Mouse (Mus musculus): ENCODE data around the gene Dennd2a.
A peak's percentile ranks its signal among the peaks of the same experiment; 100 is the strongest.

The Dennd2a gene

DNA sequence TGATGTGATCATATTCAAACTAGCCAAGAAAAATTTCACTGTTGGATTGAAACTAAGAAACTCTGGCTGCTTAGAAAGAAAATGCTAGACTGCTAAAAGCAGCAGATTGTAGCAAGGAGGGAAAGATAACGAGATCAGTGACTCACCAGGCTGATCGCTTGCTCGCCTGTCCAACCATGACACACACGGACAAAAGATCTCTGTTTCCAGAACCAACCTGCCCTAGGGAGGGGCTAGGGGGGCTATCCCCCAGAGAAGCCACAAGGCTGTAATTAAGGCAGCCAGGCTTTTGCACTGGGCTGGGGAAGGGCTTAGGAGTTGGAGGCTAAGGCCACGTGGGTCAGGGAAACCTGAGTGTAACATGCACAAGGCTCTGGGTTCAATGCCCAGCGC, 41.9 kb downstream of the Dennd2a start:
- no peak for DNase-seq (ENCODE audit: low spot score in 2 of 2)

- no peak for DNase-seq (ENCODE audit: low spot score in 2 of 2)
Observed at GRCm38 (mm10) chr6:39515040-39515738, 42.5 kb downstream of the Dennd2a start.

- no peak for DNase-seq (ENCODE audit: low spot score in 2 of 2)
Observed at GRCm38 (mm10) chr6:39503476-39503875, 54.2 kb downstream of the Dennd2a start.

DNA sequence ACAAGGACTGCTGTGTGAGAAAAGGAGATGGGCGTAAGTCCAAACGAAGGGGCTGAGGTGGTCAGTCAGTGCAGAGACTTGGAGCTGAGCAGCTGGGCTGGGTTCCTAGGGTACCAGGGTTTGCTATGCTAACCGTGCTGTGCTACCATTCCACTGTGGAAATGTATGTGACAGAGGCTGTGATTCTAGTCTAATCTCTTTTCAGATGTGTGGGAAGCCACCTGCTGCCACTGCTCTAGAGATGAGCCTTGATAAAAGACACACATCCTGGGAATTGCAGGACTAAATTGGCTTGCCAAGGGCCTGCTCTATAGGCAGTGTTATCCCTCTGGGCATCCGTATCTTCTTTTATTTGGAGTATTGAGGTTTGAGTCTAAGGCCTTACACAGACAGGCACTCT, 60.5 kb downstream of the Dennd2a start:
- no peak for DNase-seq (ENCODE audit: low spot score in 2 of 2)

GRCm38 (mm10) chr6:39493129-39493714, 64.4 kb downstream of the Dennd2a start:
- peak in 1 of 2 experiments; percentile 57 for DNase-seq (ENCODE audit: low spot score in 2 of 2)

- DNase-seq (ENCODE audit: low spot score in 2 of 2) = no peak
Observed at GRCm38 (mm10) chr6:39492161-39492560, 65.5 kb downstream of the Dennd2a start.

DNA sequence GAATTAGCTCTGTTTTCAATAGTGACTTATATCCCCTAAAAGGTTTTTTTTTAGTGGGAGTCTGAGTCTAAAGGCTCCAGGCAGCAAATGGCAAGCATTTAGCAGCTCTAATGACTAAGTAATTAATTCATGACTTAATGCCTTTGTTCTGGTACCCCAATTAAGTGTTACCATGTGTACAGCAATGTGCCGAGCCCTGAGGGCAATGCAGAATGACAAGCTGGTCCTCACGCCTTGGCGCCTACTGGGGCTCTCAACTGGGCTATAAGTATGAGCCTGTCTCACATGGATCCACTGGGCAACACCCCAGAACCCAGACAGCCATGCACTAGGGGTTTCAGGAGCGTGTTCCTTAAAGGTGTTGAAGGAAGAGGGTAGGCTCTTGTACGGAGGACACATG, 66.5 kb downstream of the Dennd2a start:
- no peak for DNase-seq (ENCODE audit: low spot score in 2 of 2)

DNA sequence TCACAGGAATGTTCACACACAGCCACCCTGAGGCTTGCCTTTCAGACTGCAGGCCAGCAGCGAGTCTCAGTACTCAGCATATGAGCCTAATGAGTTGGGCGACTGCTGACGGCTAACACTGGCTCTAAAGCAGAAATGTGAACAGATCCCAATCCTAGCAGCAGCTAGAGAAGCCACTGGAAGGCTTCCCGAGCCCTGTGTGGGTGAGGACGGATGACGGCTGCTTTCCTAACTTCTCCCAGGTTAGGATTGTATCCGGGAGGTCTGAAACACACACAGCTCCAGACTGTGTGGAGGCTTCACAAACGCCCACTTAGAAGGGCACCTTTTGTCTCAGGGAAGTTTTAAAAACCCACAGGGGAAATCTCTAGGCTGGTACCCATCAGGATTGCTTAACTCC, 69.4 kb downstream of the Dennd2a start:
- no peak for DNase-seq (ENCODE audit: low spot score in 2 of 2)

- DNase-seq (ENCODE audit: low spot score in 2 of 2) = no peak
Observed at GRCm38 (mm10) chr6:39483656-39484055, 74.0 kb downstream of the Dennd2a start.

DNA sequence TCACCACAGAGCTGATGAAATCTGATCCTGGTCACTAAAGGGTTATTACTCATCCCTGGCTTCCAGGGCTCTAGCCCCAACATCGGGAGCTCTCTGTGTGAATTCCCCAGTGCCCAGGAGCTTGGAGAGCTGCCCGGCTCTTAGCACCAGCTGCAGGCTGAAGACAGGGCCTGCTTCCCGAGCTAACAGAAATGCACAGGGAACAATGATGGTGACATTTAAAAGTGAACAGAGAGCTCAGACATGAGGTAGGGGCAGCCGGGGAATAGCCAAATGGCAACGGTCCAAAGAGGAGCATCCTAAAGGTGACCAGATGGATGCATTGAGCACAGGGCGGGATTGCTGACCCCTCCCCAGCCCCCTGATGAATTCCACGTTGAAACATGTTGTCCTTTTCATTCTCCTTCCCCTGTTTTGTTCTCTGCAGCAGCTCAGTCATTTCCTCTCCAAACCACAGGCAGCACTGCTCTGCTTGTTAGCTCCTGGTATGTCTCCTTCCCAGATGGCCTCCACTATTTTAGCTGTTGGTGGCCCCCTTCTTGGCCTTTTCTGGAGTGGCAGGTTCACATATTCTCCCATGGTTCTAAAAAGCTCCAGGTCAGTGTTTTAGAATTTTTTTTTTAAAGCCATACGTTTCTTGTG, 79.0 kb downstream of the Dennd2a start:
- no peak for DNase-seq (ENCODE audit: low spot score in 2 of 2)

DNA sequence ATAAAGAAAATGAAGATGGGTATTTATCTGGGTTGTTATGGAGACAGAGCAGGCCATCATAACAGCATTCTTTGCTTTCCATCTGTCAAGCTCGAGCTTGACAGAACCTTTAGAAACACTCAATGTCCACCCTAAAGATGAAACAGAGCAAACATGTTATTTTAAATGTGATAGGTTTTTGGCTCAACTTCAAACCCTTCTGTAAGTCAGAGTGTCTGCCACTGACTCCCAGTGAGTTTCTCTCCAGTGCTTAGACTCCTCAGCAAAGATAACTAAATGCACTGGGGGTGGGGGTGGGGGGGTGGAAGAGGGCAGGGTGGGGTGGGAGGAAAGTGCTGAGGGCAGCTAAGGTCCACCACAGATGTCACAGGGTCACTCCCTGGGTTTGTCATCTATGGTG, 81.0 kb downstream of the Dennd2a start:
- DNase-seq (ENCODE audit: low spot score in 2 of 2) = no peak

GRCm38 (mm10) chr6:39474424-39474823, 83.2 kb downstream of the Dennd2a start:
- peak in 1 of 2 experiments; percentile 24 for DNase-seq (ENCODE audit: low spot score in 2 of 2)

GRCm38 (mm10) chr6:39472837-39473236, 84.8 kb downstream of the Dennd2a start:
- DNase-seq (ENCODE audit: low spot score in 2 of 2) = no peak

DNA sequence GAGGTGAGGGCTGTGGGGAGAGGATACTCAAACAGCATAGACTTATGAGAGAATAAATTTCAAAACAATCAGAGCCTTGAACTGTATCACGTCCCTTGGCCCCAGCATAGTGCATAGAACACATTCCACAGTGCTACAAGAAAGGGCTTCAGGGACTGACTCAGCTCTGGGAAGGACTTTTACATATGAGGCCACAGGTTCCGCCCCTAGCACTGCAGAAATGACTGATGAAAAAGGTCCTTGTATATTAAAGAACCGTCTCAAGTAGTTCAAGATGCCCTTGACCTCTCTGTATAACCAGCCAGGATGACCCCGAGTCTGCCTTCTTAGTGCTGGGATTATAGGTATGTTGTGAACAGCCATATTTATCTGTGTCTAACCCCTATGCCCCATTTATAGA, 85.4 kb downstream of the Dennd2a start:
- DNase-seq (ENCODE audit: low spot score in 2 of 2) = no peak

DNA sequence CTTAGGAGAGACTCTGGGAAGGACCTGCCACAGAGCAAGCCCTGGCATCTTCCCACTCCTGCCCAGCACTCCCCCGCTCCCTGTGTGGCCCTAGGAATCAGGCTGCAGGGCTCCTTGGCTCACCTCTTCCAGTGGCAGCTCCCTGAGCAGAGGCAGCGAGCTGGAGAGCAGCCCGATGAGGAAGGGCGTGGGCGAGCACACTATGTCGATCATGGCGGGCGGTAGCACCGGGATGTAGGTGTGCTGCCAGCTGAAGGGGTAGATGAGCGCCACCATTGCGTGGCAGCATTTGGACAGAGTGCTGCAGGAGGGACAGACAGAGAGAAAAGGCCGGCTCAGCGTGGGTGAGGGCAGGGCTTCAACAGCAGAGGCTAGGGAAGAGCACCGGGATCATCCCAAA, 87.6 kb downstream of the Dennd2a start:
- DNase-seq (ENCODE audit: low spot score in 2 of 2) = no peak

- DNase-seq (ENCODE audit: low spot score in 2 of 2) = no peak
Observed at GRCm38 (mm10) chr6:39469427-39469826, 88.2 kb downstream of the Dennd2a start.

DNA sequence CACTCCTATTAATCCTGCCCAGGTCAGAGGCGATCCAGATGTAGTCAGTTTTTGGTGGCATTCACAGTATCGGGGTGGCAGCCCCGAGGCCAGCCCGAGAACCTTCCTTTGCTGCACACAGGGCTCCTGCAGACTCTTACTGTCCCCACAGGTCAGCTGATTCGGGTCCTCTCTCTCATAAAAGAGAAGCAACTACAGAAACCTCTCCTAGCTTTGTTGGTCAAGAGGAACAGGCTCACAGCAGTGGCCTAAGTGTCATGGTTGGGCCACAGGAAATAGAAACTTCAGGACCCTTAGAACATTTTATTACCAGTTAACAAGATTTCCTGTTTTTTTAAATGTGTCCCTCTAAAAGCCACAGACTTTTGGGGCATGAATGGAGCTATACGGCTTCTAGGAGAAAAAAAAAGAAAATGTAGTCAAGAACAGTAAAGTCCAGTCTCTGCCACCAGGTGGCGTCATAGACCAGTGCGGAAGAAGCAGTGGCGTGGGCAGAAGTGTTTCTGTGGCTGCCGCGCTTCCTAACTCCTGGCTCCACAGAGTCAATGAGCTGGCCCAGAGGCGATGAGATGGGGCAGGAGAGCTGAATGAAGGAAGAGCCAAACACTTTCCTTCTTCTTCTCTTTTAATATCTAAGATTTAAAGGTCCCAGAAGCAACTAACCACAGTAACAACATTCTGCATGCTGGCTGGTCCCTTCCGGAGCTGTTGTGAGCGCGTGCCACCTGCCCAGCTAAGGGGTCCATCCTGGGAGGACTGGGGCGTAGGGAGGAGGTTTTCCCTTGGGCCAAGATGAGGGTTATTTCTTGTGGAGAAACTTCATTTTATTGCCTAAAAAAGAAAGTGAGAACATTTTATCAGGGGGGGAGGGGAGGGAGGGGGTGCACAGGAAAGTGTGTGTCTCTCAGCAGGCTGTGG, 94.8 kb downstream of the Dennd2a start:
- peak; percentile 59 to 62 for DNase-seq (ENCODE audit: low spot score in 2 of 2)

- no peak for DNase-seq (ENCODE audit: low spot score in 2 of 2)
Observed at GRCm38 (mm10) chr6:39460040-39460439, 97.6 kb downstream of the Dennd2a start.

GRCm38 (mm10) chr6:39455339-39456160, 102.1 kb downstream of the Dennd2a start:
- DNase-seq (ENCODE audit: low spot score in 2 of 2) = no peak

- no peak for DNase-seq (ENCODE audit: low spot score in 2 of 2)
Observed at GRCm38 (mm10) chr6:39454616-39455015, 103.1 kb downstream of the Dennd2a start.

GRCm38 (mm10) chr6:39453564-39453963, 104.1 kb downstream of the Dennd2a start:
- DNase-seq (ENCODE audit: low spot score in 2 of 2) = no peak
